Mouse (Mus musculus): ENCODE results near the gene Olfr1212. TPM values are rescaled to one million over a fixed set of nuclear protein-coding genes. Genes with fewer than 3 reads are reported as not detected.

Olfr1212 gene
- polyA plus RNA-seq (2014; fragmentation: Nextera tagmentation; extraction: Ambion mirVana): not detected in 2 replicates

- H3K27me3 ChIP-seq (replicated peaks; ENCODE audit: control insufficient read depth, insufficient read depth, low read length): no peaks in the 10 kb centered on the region
- ATAC-seq (replicated peaks; ENCODE audit: low FRiP score, low TSS enrichment, low read depth): no peak
- H3K9ac ChIP-seq (ENCODE audit: low read length): no peak within 1 kb of the TSS
- H3K4me1 ChIP-seq (replicated peaks; ENCODE audit: control insufficient read depth, insufficient read depth, low read length): no peaks in the 10 kb centered on the region
- H3K4me3 ChIP-seq (ENCODE audit: low read depth, low read length): no peak within 1 kb of the TSS
- no peak for DNase-seq (ENCODE audit: low spot score)
- H3K9me3 ChIP-seq (ENCODE audit: control insufficient read depth, low read length): no peaks in the 10 kb centered on the region
- H3K27ac ChIP-seq (ENCODE audit: low read depth): no peak within 1 kb of the TSS
- no peak within 1 kb of the TSS for H3K4me2 ChIP-seq (ENCODE audit: low read length)
- H3K36me3 ChIP-seq (ENCODE audit: control insufficient read depth, insufficient read depth, low read length): no peaks in the 10 kb centered on the region
Observed at GRCm38 (mm10) chr2:88953669-88954068, at the start of gene Olfr1212. Gene Olfr1212 (plus strand): TSS chr2:88953969.

GRCm38 (mm10) chr2:88915057-88915456 lies 38.7 kb upstream of the Olfr1212 start, which contains the start of gene Olfr1209:
Gene Olfr1209 (minus strand): TSS chr2:88915157.
- Histone ChIP-seq H3K9ac (ENCODE audit: low read length) (no peak within 1 kb of the TSS), H3K9me3 (ENCODE audit: control insufficient read depth, low read length) (no peaks in the 10 kb centered on the region), H3K4me3 (ENCODE audit: low read depth, low read length) (no peak within 1 kb of the TSS), H3K36me3 (ENCODE audit: control insufficient read depth, insufficient read depth, low read length) (no peaks in the 10 kb centered on the region), H3K27me3 (replicated peaks; ENCODE audit: control insufficient read depth, insufficient read depth, low read length) (no peaks in the 10 kb centered on the region), H3K4me2 (ENCODE audit: low read length) (no peak within 1 kb of the TSS), H3K4me1 (replicated peaks; ENCODE audit: control insufficient read depth, insufficient read depth, low read length) (no peaks in the 10 kb centered on the region), H3K27ac (ENCODE audit: low read depth) (no peak within 1 kb of the TSS)
- no peak for ATAC-seq (replicated peaks; ENCODE audit: low FRiP score, low TSS enrichment, low read depth)
- WGBS: 93% methylated on average over 3 of the region's 3 CpGs
- no peak for DNase-seq (ENCODE audit: low spot score)

GRCm38 (mm10) chr2:88938011-88938410 lies 15.8 kb upstream of the Olfr1212 start, which contains the start of gene Olfr1211:
Gene Olfr1211 (minus strand): TSS chr2:88938111.
- Histone ChIP-seq H3K9me3 (ENCODE audit: control insufficient read depth, low read length) (no peaks in the 10 kb centered on the region), H3K27ac (ENCODE audit: low read depth) (no peak within 1 kb of the TSS), H3K4me3 (ENCODE audit: low read depth, low read length) (no peak within 1 kb of the TSS), H3K4me2 (ENCODE audit: low read length) (no peak within 1 kb of the TSS), H3K4me1 (replicated peaks; ENCODE audit: control insufficient read depth, insufficient read depth, low read length) (no peaks in the 10 kb centered on the region), H3K36me3 (ENCODE audit: control insufficient read depth, insufficient read depth, low read length) (no peaks in the 10 kb centered on the region), H3K9ac (ENCODE audit: low read length) (no peak within 1 kb of the TSS), H3K27me3 (replicated peaks; ENCODE audit: control insufficient read depth, insufficient read depth, low read length) (no peaks in the 10 kb centered on the region)
- DNase-seq (ENCODE audit: low spot score) (no peak), ATAC-seq (replicated peaks; ENCODE audit: low FRiP score, low TSS enrichment, low read depth) (no peak)
- WGBS: 90% methylated on average over 1 of the region's 1 CpGs

- no peak within 1 kb of the TSS for H3K4me3 ChIP-seq (ENCODE audit: low read depth, low read length)
- no peaks in the 10 kb centered on the region for H3K4me1 ChIP-seq (replicated peaks; ENCODE audit: control insufficient read depth, insufficient read depth, low read length)
- no peak within 1 kb of the TSS for H3K9ac ChIP-seq (ENCODE audit: low read length)
- H3K27ac ChIP-seq (ENCODE audit: low read depth): no peak within 1 kb of the TSS
- H3K27me3 ChIP-seq (replicated peaks; ENCODE audit: control insufficient read depth, insufficient read depth, low read length): no peaks in the 10 kb centered on the region
- no peaks in the 10 kb centered on the region for H3K9me3 ChIP-seq (ENCODE audit: control insufficient read depth, low read length)
- no peak for DNase-seq (ENCODE audit: low spot score)
- H3K36me3 ChIP-seq (ENCODE audit: control insufficient read depth, insufficient read depth, low read length): no peaks in the 10 kb centered on the region
- H3K4me2 ChIP-seq (ENCODE audit: low read length): no peak within 1 kb of the TSS
- ATAC-seq (replicated peaks; ENCODE audit: low FRiP score, low TSS enrichment, low read depth): no peak
- 79% methylated on average over 1 of the region's 1 CpGs for WGBS
Observed at GRCm38 (mm10) chr2:88980181-88980580, 26.4 kb downstream of the Olfr1212 start, which contains the start of gene Gm13762. Gene Gm13762 (minus strand): TSS chr2:88980281.

- no peaks in the 10 kb centered on the region for H3K4me1 ChIP-seq (replicated peaks; ENCODE audit: control insufficient read depth, insufficient read depth, low read length)
- H3K27ac ChIP-seq (ENCODE audit: low read depth): no peak within 1 kb of the TSS
- H3K9me3 ChIP-seq (ENCODE audit: control insufficient read depth, low read length): no peaks in the 10 kb centered on the region
- 84% methylated on average over 1 of the region's 1 CpGs for WGBS
- H3K4me3 ChIP-seq (ENCODE audit: low read depth, low read length): no peak within 1 kb of the TSS
- H3K9ac ChIP-seq (ENCODE audit: low read length): no peak within 1 kb of the TSS
- H3K4me2 ChIP-seq (ENCODE audit: low read length): no peak within 1 kb of the TSS
- no peak for ATAC-seq (replicated peaks; ENCODE audit: low FRiP score, low TSS enrichment, low read depth)
- H3K27me3 ChIP-seq (replicated peaks; ENCODE audit: control insufficient read depth, insufficient read depth, low read length): no peaks in the 10 kb centered on the region
- no peak for DNase-seq (ENCODE audit: low spot score)
- no peaks in the 10 kb centered on the region for H3K36me3 ChIP-seq (ENCODE audit: control insufficient read depth, insufficient read depth, low read length)
Observed at GRCm38 (mm10) chr2:88992553-88992952, 38.8 kb downstream of the Olfr1212 start, which contains the start of gene Olfr1214. Gene Olfr1214 (minus strand): TSS chr2:88992653.

GRCm38 (mm10) chr2:89006873-89007272 lies 53.1 kb downstream of the Olfr1212 start, which contains the start of gene Olfr1215:
Gene Olfr1215 (minus strand): TSS chr2:89006973.
- Histone ChIP-seq H3K36me3 (ENCODE audit: control insufficient read depth, insufficient read depth, low read length) (no peaks in the 10 kb centered on the region), H3K4me2 (ENCODE audit: low read length) (no peak within 1 kb of the TSS)
- WGBS: 78% methylated on average over 2 of the region's 2 CpGs

More at GRCm38 (mm10) chr2:89006873-89007272, 53.1 kb downstream of the Olfr1212 start, which contains the start of gene Olfr1215:
- no peaks in the 10 kb centered on the region for H3K9me3 ChIP-seq (ENCODE audit: control insufficient read depth, low read length)
- H3K4me3 ChIP-seq (ENCODE audit: low read depth, low read length): no peak within 1 kb of the TSS
- H3K4me1 ChIP-seq (replicated peaks; ENCODE audit: control insufficient read depth, insufficient read depth, low read length): no peaks in the 10 kb centered on the region
- no peak within 1 kb of the TSS for H3K9ac ChIP-seq (ENCODE audit: low read length)
- no peak within 1 kb of the TSS for H3K27ac ChIP-seq (ENCODE audit: low read depth)
- ATAC-seq (replicated peaks; ENCODE audit: low FRiP score, low TSS enrichment, low read depth) (no peak), DNase-seq (ENCODE audit: low spot score) (no peak)
- H3K27me3 ChIP-seq (replicated peaks; ENCODE audit: control insufficient read depth, insufficient read depth, low read length): no peaks in the 10 kb centered on the region

Other genes starting within 250 kb of the Olfr1212 start
- gene Olfr1196, start 249.4 kb upstream of the Olfr1212 start, polyA plus RNA-seq (2014; fragmentation: Nextera tagmentation; extraction: Ambion mirVana): not detected in 2 replicates
- not detected in 2 replicates for gene Olfr1197, start 221.6 kb upstream of the Olfr1212 start, polyA plus RNA-seq (2014; fragmentation: Nextera tagmentation; extraction: Ambion mirVana)
- gene Olfr1198, start 202.6 kb upstream of the Olfr1212 start, polyA plus RNA-seq (2014; fragmentation: Nextera tagmentation; extraction: Ambion mirVana): not detected in 2 replicates
- not detected in 2 replicates for gene Olfr1199, start 193.5 kb upstream of the Olfr1212 start, polyA plus RNA-seq (2014; fragmentation: Nextera tagmentation; extraction: Ambion mirVana)
- not detected in 2 replicates for gene Olfr1200, start 183.5 kb upstream of the Olfr1212 start, polyA plus RNA-seq (2014; fragmentation: Nextera tagmentation; extraction: Ambion mirVana)
- gene Olfr1201, start 160.9 kb upstream of the Olfr1212 start, polyA plus RNA-seq (2014; fragmentation: Nextera tagmentation; extraction: Ambion mirVana): not detected in 2 replicates
- gene Olfr1202, start 139.5 kb upstream of the Olfr1212 start, polyA plus RNA-seq (2014; fragmentation: Nextera tagmentation; extraction: Ambion mirVana): not detected in 2 replicates
- gene Olfr1205, start 124.2 kb upstream of the Olfr1212 start, polyA plus RNA-seq (2014; fragmentation: Nextera tagmentation; extraction: Ambion mirVana): not detected in 2 replicates
- not detected in 2 replicates for gene Olfr1204, start 104.7 kb upstream of the Olfr1212 start, polyA plus RNA-seq (2014; fragmentation: Nextera tagmentation; extraction: Ambion mirVana)
- gene Olfr1206, start 90.7 kb upstream of the Olfr1212 start, polyA plus RNA-seq (2014; fragmentation: Nextera tagmentation; extraction: Ambion mirVana): not detected in 2 replicates
- gene Olfr1208, start 51.7 kb upstream of the Olfr1212 start, polyA plus RNA-seq (2014; fragmentation: Nextera tagmentation; extraction: Ambion mirVana): not detected in 2 replicates
- not detected in 2 replicates for gene Olfr1209, start 38.8 kb upstream of the Olfr1212 start, polyA plus RNA-seq (2014; fragmentation: Nextera tagmentation; extraction: Ambion mirVana)
- not detected in 2 replicates for gene Olfr1211, start 15.9 kb upstream of the Olfr1212 start, polyA plus RNA-seq (2014; fragmentation: Nextera tagmentation; extraction: Ambion mirVana)
- not detected in 2 replicates for gene Gm13762, start 26.3 kb downstream of the Olfr1212 start, polyA plus RNA-seq (2014; fragmentation: Nextera tagmentation; extraction: Ambion mirVana)
- gene Olfr1214, start 38.7 kb downstream of the Olfr1212 start, polyA plus RNA-seq (2014; fragmentation: Nextera tagmentation; extraction: Ambion mirVana): not detected in 2 replicates
- not detected in 2 replicates for gene Olfr1215, start 53.0 kb downstream of the Olfr1212 start, polyA plus RNA-seq (2014; fragmentation: Nextera tagmentation; extraction: Ambion mirVana)
- gene Olfr1216, start 64.4 kb downstream of the Olfr1212 start, polyA plus RNA-seq (2014; fragmentation: Nextera tagmentation; extraction: Ambion mirVana): not detected in 2 replicates
- gene Olfr1217, start 78.1 kb downstream of the Olfr1212 start, polyA plus RNA-seq (2014; fragmentation: Nextera tagmentation; extraction: Ambion mirVana): not detected in 2 replicates
- not detected in 2 replicates for gene Olfr1218, start 107.2 kb downstream of the Olfr1212 start, polyA plus RNA-seq (2014; fragmentation: Nextera tagmentation; extraction: Ambion mirVana)
- gene Olfr1219, start 129.5 kb downstream of the Olfr1212 start, polyA plus RNA-seq (2014; fragmentation: Nextera tagmentation; extraction: Ambion mirVana): not detected in 2 replicates
- gene Olfr1220, start 152.9 kb downstream of the Olfr1212 start, polyA plus RNA-seq (2014; fragmentation: Nextera tagmentation; extraction: Ambion mirVana): not detected in 2 replicates
- not detected in 2 replicates for gene Olfr1221, start 163.3 kb downstream of the Olfr1212 start, polyA plus RNA-seq (2014; fragmentation: Nextera tagmentation; extraction: Ambion mirVana)
- gene Olfr1222, start 179.1 kb downstream of the Olfr1212 start, polyA plus RNA-seq (2014; fragmentation: Nextera tagmentation; extraction: Ambion mirVana): not detected in 2 replicates
- gene Olfr1223, start 197.6 kb downstream of the Olfr1212 start, polyA plus RNA-seq (2014; fragmentation: Nextera tagmentation; extraction: Ambion mirVana): not detected in 2 replicates
- gene Olfr1224-ps1, start 210.1 kb downstream of the Olfr1212 start, polyA plus RNA-seq (2014; fragmentation: Nextera tagmentation; extraction: Ambion mirVana): not detected in 2 replicates
- not detected in 2 replicates for gene Olfr1225, start 220.7 kb downstream of the Olfr1212 start, polyA plus RNA-seq (2014; fragmentation: Nextera tagmentation; extraction: Ambion mirVana)
- gene Olfr1226, start 246.1 kb downstream of the Olfr1212 start, polyA plus RNA-seq (2014; fragmentation: Nextera tagmentation; extraction: Ambion mirVana): not detected in 2 replicates